Mouse (Mus musculus) mesoderm, embryonic 11.5 days (tissue): ENCODE results near the gene Cab39l.

Experiments
- DNase-seq: peaks from one replicate; pipeline ENCODE4 v3.0.0-alpha.2; 2012; ENCODE audit warnings: low read depth, low spot score

Gene Cab39l

GRCm38 (mm10) chr14:59504831-59505230 lies 64.1 kb downstream of the Cab39l start:
- no peak for DNase-seq

- DNase-seq = no peak
Measured at GRCm38 (mm10) chr14:59506139-59506538, 65.4 kb downstream of the Cab39l start.

- no peak for DNase-seq
Measured at GRCm38 (mm10) chr14:59513922-59514444, 73.2 kb downstream of the Cab39l start.

- DNase-seq = no peak
Measured at GRCm38 (mm10) chr14:59525843-59526242, 85.1 kb downstream of the Cab39l start.

GRCm38 (mm10) chr14:59530801-59531200 lies 90.0 kb downstream of the Cab39l start:
- no peak for DNase-seq

GRCm38 (mm10) chr14:59532986-59533385 lies 92.2 kb downstream of the Cab39l start:
- no peak for DNase-seq

- DNase-seq = no peak
Measured at GRCm38 (mm10) chr14:59533908-59534307, 93.1 kb downstream of the Cab39l start.

GRCm38 (mm10) chr14:59537829-59538432 lies 97.2 kb downstream of the Cab39l start:
- no peak for DNase-seq

GRCm38 (mm10) chr14:59540230-59540629 lies 99.5 kb downstream of the Cab39l start:
- DNase-seq = no peak

GRCm38 (mm10) chr14:59540761-59541160 lies 100.0 kb downstream of the Cab39l start:
- DNase-seq = no peak

GRCm38 (mm10) chr14:59543158-59543826 lies 102.5 kb downstream of the Cab39l start:
- no peak for DNase-seq

- DNase-seq = no peak
Measured at GRCm38 (mm10) chr14:59543956-59544355, 103.2 kb downstream of the Cab39l start.

- DNase-seq = no peak
Measured at GRCm38 (mm10) chr14:59546162-59546880, 105.5 kb downstream of the Cab39l start.

GRCm38 (mm10) chr14:59547530-59547929 lies 106.8 kb downstream of the Cab39l start:
- DNase-seq = no peak

- DNase-seq = no peak
Measured at GRCm38 (mm10) chr14:59548532-59548931, 107.8 kb downstream of the Cab39l start.

GRCm38 (mm10) chr14:59549106-59549505 lies 108.3 kb downstream of the Cab39l start:
- no peak for DNase-seq

GRCm38 (mm10) chr14:59550841-59551240 lies 110.1 kb downstream of the Cab39l start:
- no peak for DNase-seq

- peak; percentile 30 for DNase-seq
Measured at GRCm38 (mm10) chr14:59551956-59552355, 111.2 kb downstream of the Cab39l start.

GRCm38 (mm10) chr14:59554025-59554424 lies 113.3 kb downstream of the Cab39l start:
- no peak for DNase-seq

GRCm38 (mm10) chr14:59555018-59555417 lies 114.2 kb downstream of the Cab39l start:
- DNase-seq = no peak

- DNase-seq = peak; percentile 80
Measured at GRCm38 (mm10) chr14:59555928-59556531, 115.3 kb downstream of the Cab39l start.

- DNase-seq = no peak
Measured at GRCm38 (mm10) chr14:59557071-59557470, 116.3 kb downstream of the Cab39l start.
